Mouse (Mus musculus) adrenal gland, postnatal 10 days (tissue): ENCODE measurements around the gene Stom. TPM values are rescaled to one million over a fixed set of nuclear protein-coding genes. Genes with fewer than 3 reads are reported as not detected.
A peak's percentile ranks its signal among the peaks of the same experiment; 100 is the strongest.

Experiments used
- DNase-seq: peaks from one replicate; pipeline ENCODE4 v3.0.0; 2021; ENCODE audit warnings: mixed read lengths
- total RNA-seq, 2 experiments: library from RNA; stranded (reverse); gene quantifications; 2 replicates each; pipeline ENCODE4 v1.2.3; 2021

Stom gene
- total RNA-seq, 2 experiments from 2014 or later: 69.7 to 83.4 TPM

DNA sequence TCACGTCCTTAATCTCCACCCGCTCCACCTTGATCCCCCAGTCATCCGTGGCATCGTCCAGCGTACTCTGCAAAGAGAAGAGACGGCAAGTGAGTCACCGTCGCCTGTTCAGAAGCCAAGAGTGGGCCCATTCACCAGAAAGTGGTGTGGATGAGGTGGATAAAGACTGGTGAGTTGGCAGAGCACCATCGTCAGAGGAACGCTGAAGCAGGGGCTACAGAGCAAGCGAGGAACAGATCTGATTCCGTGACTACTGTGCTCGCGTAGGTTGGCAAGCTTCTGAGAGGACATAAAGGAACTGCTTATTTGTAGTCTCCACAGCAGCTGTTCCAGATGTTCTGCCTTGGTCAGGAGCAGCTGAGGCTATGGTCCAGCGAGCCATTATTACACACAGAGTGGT, 16.4 kb downstream of the Stom start:
- DNase-seq: no peak

- DNase-seq: no peak
These were observed 18.4 kb downstream of the Stom start for GRCm38 (mm10) chr2:35318405-35318804.

DNA sequence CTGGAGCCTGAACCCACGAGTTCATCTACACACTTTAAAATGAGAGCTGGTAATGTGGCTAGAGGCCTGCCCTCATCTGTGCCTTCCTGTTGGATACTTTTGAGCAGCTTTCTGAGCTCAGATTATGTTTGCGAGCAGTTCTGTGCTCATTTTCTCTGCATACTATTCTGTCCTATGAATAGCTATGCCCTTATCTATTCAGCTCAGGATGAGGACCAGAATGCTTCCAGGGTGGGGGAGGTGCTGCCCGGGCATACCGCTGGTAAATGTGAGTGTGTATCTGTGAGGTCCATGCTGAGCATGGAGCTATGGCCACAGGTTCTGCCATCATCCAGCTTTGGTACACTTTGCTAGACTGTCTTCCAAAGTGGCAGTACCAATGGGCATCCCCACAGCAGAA, 19.2 kb downstream of the Stom start:
- no peak for DNase-seq

DNA sequence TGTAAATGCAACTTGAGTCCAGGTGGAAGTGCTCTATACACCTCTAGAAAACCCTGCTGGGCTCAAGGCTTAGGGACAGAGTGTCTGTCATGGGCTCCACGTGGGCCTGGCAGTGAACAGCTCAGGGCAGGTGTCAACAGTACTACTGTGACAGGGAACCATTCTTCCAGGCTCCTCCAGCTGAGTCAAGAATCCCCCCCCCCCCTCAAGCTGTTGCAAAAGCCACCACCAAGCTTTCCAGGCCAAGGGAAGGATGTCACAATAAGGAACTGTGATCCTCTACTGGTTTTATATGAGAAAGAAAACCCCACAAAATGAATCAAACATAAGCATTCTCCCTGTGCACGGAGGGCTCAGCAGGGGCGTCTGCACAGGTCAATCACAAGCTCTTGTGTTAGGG, 22.5 kb downstream of the Stom start:
- DNase-seq: no peak

DNA sequence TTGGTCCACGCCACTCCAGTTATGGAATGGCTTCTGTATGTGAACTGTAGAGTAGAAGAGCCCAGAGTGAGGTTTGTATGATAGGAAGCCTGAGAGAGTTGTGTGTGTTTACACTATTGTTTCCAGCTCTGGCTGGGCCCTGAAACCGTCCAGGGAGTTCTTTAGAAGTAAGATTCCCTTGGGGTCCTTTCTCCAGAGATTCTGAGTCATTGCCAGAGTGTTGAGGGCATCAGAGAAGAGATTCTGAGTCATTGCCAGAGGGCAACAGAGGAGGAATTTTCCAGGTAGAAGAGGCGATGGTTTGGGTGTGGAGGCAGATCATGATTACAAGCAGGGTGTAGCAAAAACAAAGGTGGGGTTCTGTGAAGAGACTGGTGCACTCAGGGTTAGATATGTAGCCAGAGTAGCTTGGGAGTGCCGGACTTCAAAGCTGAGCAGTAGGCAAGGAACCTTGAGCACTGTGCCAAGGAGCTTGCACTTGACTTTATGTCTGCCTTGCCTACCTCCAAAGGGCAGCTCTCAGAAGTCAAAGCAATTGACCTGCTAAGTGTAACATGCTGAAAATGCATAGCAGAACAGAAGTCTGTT, 26.8 kb downstream of the Stom start:
- no peak for DNase-seq

DNA sequence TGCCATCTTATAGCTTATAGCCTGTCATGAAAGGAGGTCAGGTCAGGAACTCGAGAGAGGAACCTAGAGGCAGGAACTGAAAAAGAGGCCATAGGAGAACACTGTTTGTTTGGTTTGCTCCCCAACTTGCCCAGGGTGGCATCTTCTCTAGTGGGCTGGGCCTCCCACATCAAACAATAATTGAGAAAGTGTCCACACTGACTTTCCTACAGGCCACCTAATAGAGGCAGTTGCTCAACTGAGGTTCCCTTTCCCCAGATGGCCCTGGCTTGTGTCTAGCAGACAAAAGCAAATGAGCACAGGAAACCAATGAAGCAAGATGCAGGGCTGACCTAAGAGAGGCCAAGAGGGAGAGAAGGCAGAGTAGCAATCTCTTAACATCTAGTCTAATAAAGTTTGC, 28.6 kb downstream of the Stom start:
- no peak for DNase-seq

DNA sequence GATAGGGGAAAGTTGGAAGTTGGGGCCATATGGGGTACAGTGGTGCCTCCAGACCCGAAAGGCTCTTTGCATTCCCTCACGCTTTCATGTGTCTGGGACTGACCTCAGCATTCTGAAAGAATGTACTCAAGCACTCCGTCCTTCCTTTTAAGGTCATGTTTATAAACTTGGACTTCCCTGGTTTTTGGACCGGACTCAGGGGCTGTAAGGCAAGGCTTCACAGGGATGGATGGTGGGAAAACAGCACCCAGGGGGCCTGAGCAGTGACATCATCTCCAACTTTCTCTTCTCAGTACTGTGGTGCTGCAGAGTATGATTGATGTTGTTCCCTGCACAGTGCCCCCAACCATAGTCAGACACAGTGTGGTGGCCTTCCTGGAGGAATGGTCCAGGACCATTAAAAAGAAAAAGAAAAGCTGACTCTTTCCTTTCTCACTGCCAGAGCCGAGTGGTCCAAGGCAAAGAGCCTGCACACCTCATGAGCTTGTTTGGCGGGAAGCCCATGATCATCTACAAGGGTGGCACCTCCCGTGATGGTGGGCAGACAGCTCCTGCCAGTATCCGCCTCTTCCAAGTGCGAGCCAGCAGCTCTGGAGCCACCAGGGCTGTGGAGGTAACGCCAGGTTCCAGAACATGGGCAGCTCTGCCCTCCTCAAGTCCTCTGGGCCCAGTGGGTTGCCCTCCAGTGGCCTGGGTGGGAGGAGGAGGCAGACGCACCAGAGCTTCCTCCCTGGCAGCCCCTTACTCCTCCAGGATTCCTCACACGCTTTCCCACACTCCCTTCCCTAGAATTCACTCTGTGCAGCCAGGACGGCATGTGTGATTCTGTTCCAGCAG, 34.5 kb downstream of the Stom start:
- DNase-seq: no peak

GRCm38 (mm10) chr2:35299437-35299836, 37.3 kb downstream of the Stom start:
- no peak for DNase-seq

DNA sequence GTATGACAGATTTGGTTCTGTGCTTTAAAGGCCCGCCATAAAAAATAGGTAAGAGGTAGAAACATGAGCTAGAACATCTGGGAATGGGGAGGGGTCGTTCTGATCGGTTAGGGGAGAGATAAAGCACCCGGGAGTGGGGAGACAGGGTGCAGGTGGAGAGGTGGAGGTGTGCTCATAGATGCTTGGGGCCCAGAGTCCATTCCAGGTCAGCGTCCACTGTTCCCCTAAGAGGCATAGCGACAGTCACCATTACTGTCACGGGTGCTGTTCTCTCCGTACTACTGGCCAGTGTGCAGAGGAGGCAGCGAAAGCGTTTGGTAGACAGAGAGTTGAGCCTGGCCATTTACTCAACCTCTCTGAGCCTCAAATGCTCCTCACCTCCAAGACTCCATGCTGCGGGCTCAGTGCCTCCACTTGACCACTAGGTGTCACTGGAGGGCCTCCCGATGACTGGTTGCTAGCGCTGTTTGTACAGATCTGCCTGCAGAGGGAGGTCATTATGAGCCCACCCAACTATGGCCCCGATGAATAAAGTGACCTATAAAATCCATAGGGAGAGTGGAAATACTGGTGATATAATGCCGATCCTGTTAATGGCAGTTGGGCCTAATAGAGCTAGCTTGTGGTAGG, 39.0 kb downstream of the Stom start:
- DNase-seq: peak; percentile 85

DNA sequence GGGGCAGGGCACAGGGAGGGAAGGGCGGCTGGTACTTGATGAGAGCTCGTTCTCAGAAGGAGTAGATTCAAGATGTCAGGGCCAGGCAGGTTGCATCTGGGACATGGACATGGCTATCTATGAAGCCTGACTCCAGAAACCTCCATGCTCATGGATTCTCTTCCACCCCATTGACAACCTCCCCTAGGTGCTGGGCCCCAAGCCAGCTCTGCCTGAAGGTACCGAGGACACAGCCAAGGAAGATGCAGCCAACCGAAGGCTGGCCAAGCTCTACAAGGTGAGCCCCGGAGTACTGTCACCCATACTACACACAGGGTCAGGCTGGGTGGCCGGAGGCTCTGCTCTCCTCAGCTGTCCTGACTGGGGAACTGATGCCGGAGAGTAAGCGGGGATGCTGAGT, 43.5 kb downstream of the Stom start:
- DNase-seq: no peak

- DNase-seq: no peak
These were observed 44.1 kb downstream of the Stom start for GRCm38 (mm10) chr2:35292700-35293099.

- DNase-seq: peak; percentile 72
These were observed 44.9 kb downstream of the Stom start for GRCm38 (mm10) chr2:35291856-35292255.

DNA sequence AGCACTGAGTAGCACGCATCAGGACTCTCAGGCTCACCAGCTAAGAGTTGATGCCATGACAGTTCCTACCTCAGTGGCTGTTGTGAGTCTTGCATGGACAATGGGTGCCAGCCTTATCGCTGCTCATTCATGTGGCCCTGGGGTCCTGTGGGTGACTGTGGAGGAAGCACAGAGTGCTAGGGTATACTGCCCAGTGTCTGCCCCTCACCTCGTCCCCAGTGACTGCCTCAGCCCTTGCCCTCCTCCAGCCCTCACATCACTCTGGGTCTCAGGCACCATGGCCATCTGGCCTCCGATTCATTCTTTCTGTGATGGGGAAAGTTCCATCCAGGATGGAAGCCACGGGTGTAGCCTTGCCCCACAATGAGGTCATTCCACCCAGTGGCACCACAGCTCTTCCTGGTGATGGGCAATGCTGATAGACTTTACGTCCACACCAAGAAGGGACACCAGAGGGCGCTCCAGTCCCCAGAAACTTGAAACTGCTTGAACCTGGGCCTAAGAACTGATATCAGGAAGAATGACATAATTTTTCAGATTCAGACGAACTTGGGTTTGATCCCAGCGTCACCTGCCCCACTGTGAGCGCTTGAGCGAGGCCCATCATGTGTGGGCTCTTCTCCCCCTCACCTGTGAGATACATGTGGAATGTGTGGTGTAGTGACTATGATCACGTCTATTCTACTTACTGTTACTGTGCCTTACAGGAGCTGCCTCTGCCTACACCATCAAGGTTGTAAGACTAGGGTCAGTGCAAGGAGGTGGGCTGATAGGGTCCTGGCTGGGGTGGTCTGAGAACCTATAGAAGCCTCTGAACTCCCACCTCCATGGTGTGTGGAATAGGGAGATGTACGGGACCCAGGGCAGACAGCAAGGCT, 47.8 kb downstream of the Stom start:
- peak; percentile 87 for DNase-seq

DNA sequence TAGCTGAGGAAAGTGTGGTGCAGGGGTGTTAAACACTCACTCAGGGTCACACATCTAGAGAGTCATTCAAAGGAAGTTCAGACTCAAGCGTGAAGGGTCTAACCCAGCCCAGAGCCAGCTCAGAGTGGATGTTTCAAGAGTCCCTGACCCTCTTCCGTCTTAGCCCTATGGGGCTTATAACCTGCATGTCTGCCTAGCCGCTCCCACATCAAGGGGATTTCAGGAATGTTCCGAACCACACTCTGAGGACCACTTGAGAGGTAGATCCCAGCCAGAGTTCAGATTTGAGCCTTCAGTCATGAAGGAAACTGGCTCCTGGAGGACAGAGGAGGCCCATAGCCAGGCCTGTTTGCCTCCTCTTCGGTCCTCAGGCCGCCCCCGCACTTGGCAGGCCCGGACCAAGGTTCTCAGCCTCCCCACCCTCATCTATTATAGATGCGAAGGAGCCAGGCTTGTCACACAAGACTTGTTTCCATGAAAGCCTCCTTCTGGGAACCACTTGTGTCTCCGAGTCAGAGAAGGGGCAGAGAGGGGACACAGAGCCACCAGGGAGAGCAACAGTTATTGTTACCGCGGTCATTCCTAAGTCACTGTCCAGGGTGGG, 49.7 kb downstream of the Stom start:
- no peak for DNase-seq

DNA sequence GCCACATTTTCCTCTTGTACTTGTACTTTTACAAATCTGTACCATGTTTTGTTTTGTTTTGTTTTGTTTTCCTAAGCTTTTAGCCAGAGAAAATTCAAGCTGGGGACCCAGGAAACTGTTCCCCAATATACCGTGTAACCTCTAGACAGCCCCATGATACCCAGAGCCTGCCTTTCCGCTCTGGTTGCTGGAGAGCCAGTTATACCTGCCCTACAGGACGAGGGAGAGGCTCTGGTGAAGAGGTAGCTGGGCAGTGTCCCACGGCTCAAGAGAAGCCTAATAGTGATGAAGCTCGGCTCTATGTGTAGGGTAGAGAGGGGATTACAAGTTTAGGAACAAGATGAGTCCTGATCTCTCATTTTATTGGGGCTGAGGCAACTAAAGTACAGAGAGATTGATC, 51.6 kb downstream of the Stom start:
- DNase-seq: no peak

DNA sequence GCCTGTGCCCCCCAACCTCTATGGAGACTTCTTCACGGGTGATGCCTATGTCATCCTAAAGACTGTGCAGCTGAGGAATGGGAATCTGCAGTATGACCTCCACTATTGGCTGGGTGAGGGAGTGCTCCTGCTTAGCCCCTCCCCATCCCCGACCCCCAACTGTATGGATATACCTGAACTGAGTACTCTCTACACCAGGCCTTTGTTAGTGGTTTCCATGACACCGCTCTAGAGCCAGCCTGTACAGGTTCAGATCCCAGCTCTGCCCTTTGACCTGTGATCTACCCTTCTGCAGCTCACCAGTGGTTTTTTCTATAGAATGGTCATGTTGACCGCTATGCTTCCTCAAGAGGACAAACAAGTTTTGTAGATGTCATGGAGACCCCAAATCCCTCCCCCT, 52.8 kb downstream of the Stom start:
- DNase-seq: no peak

GRCm38 (mm10) chr2:35282214-35282613, 54.6 kb downstream of the Stom start:
- DNase-seq: peak; percentile 47

- DNase-seq: no peak
These were observed 56.8 kb downstream of the Stom start for GRCm38 (mm10) chr2:35280001-35280400.

- DNase-seq: peak; percentile 58
These were observed 58.2 kb downstream of the Stom start for GRCm38 (mm10) chr2:35278371-35279210.

- peak; percentile 81 for DNase-seq
These were observed 59.1 kb downstream of the Stom start for GRCm38 (mm10) chr2:35277686-35278085.

GRCm38 (mm10) chr2:35273536-35273935, 63.2 kb downstream of the Stom start:
- DNase-seq: peak; percentile 55
